Mouse (Mus musculus) frontal cortex, postnatal 10 days (tissue): ENCODE measurements around the gene Myh9.
A peak's percentile ranks its signal among the peaks of the same experiment; 100 is the strongest.

ENCODE experiments used
- DNase-seq, 2 experiments: peaks; one replicate each; pipeline ENCODE4 v3.0.0; 2022; ENCODE audit warnings: low spot score in 2 of 2, mixed read lengths in 1 of 2

Myh9 gene

DNA sequence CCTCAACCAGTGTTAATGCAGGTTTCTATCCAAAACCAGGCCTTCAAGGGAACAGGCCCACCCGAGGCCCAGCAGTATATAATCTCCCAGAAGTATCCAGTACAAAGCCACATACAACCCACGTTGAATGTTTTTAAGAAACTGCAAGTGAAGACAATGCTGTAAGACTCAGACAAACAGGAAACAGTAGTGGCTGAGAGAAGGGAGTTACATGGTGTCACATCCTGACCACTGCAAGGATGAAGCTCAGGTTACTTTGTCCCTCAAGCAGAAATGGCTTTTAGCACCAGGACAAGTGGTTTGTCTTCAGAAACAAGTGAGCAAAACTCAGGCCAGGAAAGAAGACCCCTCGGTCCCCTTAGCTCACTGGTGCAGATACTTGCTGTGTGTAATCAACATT lies 52.8 kb downstream of the Myh9 start:
- no peak for DNase-seq

DNA sequence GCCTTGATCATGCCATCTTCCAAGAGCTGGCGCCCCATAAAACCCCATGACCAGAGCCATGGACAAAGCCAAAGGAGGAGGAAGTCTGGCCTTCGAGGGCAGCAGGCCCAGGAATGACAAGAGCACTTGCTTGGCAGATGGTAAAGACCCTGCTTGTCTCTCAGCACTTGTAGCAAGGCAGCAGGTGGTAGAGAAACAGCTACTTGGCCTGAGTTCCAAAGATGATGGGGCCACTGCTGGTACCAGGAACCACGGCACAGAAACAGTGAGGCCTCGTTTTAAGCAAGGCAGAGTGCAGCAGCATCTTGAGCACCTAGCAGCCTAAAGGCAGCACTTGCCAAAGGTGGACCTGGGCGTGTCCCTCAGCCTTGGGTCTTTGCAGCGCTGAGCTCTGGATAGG lies 53.6 kb downstream of the Myh9 start:
- DNase-seq = no peak

DNA sequence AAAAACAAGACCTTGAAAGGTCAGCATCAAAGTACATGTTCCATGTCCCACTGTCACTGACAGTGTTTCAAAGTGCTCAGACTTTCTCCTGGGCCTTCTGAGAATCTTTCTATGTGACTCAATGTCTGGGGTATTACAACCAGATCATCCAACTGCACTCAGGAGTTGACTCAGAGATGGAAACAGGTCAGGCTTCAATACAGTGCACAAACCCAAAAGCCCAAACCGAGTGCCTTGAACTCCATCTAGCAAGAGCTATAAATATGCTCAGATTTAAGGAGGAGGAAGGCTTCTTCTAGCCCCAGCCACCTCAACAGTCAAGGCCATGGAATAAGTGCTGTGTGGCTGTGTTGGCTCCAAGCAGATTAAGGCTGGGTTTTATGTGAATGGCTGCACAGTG lies 56.2 kb downstream of the Myh9 start:
- no peak for DNase-seq

DNA sequence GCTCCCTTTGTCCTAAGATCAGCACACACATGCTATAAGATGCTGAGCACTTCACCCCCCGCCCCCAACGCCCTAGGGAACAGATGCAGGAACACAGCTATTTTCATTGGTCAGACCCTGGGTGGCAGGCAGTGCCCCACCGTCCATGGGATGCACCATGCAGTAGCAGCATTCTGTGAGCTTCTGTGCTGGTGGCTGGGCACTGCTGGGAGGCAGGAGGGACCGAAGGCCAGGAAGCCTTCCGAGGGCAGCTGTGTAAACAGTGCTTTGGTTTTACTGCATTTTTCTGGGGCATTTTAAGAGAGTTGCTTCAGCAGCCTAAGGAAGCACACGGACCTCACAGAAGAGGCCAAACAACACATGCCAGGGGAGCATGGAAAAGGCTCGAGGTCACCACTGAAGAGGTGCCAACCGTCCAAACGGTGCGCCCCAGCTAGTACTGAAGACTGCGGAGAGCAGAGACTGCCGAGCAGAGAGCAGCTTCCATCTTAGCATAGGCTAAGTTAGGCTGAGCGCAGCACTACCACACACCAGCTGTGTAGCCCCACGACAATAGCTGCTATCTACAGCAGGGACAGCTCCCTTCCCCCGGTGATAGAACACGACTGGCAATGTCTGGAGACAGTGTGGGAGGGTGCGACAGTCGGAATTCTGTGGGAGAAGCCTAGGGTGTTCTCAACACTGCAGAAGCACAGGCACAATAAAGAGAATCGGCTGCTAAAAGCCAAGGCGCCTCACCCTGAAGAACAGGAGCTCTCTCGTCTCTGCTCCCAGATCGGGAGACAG lies 57.7 kb downstream of the Myh9 start:
- peak; percentile 42 to 73 for DNase-seq

DNA sequence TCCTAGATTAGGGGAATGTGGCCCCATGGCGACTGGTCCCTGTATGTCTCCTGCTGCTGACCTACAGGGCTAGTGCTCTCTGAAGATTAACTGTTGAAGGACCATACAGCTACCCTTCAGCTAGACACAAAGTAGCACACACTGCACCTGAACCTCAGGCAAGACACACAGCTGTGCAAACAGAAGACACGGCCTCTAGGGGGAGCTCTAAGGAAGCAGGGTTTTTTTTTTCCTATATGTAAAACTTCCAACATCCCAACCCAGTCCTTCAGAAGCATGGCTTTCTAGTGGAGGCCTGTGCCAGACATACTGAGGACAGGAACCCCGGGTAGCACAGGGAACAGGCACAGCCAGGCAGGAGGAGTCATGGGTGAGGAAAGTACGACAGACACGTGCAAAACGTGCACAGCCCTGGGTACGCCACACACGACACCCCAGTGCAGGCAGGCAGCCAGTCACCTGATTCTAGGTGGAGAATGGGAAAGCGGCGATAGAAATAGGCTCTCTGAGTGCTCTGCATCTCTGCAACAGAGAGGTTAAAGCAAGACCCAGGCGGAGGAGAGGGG lies 59.4 kb downstream of the Myh9 start:
- no peak for DNase-seq

DNA sequence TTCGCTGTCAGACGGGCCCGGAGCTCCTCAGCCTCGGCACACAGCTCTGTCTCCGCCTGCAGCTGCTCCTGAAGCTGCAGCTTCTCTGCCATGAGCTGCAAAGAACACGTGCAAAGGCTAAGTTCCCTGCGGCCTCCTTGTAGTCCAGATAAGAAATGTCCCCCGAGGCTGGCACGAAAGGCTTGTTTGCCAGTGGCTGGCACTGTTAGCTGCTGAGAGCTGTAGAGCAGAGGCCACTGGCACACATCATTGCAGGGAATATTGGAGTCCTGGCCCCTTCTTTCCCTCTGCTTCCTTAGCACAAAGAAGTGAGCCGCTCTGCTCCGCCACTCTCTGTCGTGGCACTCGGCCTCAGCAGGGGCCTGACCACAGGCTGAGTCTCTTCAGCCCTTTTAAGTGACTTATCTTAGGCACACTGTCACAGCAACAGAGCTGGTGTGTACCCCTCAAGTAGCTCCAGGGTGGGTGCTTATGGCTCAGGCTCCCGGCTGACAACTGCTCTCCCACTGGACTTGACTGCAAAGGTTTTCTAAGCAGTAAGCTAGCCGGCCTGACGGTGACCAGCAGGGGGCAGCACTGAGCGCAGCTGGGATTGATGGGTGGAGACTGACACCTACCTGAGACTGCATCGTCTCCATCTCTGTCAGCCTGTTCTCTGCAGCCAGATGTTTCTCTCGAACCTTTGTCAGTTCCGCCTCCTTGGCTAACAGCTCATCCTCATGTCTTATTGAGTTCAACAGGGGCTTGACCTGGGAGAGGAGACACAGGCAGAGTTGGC lies 66.6 kb downstream of the Myh9 start:
- peak in 1 of 2 experiments; percentile 62 for DNase-seq

DNA sequence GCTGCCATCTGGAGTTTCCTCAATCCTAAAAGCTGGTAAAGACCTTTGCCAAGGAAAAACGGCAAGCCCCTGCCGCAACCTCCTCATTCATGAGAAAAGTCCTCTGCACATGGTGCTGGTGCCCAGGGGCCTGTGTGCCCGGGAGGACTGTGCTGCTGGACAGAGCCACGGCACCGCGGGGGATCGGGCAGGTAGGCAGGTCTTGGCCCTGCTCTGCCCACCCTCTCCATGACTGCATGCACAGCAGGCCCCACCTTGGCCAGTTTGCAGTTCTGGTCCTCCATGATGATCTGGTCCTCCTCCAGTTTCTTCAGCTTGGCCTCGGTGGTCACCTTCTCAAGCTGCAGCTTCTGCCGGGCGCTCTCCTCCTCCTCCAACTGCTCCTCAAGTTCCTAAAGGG lies 67.7 kb downstream of the Myh9 start:
- no peak for DNase-seq

DNA sequence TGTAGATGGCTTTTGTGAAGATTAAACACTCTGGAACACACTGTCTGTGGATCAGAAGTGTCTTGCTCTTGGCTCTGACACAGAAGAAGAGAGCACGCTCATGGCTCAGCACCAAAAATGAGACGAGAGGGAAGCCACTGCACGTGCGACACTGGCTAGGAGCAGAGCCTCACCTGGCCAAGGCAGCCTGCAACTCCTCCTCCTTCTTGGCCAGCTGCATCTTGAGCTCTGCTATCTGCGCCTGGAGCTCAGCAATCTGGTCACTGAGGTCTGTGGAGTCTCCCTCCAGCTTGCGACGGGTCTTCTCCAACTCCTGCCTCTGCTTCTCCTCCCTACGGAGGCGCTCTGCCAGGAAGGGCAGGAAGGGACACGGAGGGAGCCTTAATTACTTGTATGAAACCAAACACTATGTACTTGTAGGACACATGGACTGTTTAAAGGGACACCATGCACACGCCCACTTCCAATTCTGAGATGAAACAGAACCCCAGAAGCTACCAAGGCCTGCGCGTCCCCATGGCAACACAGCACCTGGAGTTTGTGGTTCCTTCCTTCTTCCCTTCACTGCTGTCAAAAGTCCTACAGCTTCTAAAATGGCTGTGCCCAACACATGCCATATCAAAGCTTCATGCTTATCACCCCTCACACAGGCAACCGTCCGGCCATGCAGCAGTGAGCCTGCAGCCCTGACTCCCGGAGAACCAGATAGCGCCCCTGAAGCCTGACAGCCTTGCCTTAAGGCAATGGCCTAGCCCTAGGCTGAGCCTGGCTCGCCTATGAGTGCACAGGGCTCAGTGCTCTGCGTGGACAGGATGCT lies 68.7 kb downstream of the Myh9 start:
- DNase-seq = no peak

DNA sequence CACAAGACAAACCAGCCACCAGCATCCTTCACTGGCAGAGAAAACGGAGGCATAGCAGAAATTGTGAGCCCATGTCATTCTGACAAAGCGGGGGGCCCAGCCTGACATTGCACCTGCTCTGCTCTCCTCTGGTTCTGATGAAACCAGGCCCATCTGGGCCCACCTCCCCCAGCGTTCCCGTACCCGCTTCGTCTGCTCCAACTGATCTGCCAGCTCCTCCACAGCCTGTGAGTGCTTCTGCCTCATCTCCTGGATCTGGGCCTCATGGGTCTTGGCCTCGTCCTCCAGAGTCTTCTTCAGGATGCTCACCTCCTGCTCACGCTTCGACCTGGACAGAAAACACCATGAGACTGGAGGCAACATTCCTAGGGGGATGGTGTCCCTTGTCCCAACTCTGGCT lies 71.0 kb downstream of the Myh9 start:
- DNase-seq = no peak

DNA sequence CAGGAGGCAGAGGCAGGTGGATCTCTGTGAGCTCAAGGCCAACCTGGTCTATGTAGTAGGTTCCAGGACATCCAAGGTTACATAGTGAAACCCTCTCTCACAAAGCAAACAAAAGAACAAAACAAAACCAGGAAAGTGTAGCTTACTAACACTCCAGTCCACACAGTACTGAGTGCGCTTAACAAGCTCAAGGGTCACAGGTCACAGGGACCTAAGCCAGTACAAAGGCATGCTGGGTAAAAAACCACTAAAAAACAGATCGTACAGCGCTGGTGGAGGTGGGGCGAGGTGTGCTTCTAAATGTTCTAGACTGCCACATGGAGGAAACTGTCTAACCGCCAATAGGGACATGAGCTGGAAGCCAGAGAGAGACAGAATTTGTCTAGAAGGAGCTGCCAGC lies 71.6 kb downstream of the Myh9 start:
- no peak for DNase-seq

DNA sequence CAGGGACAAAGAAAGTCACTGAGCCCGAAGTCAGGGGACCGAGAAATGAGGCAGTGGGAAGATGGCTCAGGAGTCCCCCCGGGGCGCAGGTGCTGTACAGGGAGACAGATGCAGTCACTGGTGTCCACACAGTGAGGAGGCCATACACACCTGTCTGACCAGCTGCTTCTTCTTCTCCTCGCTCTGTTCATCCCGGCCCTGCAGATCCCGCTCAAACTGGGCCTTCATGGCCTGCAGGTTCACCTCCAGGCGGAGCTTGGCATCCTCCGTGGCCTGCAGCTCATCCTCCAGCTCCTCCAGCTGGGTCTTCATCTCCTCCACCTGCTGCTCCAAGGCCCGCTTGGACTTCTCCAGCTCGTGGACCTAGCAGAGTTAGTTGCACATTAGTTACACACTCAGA lies 75.0 kb downstream of the Myh9 start:
- no peak for DNase-seq

DNA sequence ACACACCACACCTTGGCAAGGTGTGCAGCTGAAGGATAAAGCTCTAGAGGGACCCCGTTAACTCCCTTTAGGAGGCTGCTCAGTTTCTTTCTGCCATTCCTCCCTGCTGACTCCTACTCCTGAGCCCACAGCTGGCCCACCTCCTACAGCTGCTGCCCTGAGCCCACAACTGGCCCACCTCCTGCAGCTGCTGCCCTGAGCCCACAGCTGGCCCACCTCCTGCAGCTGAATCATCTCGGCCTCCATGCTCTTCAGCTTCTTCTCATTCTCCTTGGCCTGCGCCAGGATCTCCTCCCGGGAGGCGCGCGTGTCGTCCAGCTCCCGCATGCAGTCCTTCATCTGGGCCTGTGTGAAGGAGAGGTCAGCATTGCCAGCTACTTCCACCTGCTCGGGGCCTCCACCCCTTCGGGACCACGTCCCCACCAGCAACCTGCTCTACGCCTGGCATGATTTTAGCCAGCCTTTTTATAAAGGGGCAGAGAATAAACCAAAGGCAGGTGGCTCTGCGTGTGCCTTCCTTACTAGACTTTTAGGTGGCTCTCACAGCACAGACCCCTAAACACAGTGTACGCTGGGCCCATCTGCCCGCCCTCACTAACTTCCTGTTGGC lies 76.4 kb downstream of the Myh9 start:
- DNase-seq = no peak

DNA sequence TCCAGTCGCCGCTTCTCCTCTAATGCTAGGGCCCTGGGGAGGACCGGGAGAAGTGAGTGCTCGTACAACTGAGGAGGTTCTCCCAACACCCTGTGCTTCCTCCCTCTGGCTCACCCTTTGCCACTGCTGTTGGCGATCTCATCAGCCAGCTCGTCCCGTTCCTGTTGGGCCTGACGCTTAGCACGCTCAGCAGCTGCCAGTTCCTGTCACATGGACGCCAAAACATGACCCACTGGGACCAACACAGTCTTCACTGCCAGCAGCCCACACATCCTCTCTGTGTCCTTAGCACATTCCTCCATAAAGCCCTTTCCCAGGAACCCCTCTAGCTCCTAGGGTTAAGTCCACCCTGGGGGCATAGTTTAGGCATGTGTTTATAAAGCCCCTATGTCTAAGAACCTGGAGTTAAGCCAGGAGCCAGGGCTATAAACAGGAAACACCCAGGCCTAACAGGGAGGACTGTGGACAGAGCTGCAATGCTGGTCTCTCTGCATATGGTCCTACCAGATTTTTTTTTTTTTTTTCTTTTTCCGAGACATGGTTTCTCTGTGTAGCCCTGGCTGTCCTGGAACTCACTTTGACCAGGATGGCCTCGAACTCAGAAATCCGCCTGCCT lies 77.5 kb downstream of the Myh9 start:
- no peak for DNase-seq

DNA sequence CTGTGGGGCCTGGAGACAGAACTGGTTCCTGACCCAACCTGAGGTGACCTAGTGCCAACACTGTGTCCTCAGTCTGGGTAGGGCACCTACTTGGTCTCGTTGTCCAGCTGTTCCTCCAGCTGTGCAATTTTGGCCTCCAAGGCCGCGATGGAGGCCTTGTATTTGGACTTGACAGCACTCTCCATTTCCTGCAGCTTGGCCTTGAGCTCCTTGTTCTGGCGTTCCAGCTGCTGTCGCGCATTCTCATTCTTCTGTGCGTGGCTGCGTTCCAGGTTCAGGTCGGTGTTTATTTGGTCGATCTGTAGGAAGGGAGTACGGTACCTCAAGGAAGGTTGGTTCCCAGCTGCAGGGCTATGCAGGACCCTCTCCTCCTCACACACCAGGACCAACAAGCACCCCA lies 78.3 kb downstream of the Myh9 start:
- DNase-seq = no peak

DNA sequence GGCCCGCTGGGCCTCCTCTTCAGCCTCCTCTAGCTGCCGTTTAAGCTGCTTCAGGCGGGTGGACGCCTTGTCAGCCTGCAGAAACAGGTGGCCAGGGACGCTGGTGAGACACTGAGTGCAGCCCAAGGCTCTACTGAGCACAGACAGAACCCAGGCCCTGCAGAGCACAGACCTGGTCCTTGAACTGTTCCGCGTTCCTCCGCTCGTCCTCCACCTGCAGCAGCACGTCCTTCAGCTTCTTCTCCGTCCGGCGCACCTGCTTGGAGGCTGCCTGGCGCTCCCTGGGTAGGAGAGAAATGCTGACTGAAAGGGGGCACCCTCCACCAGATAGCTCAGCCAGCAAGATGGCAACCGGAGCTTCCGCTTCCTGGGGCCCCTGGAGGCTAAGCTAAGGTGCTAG lies 78.9 kb downstream of the Myh9 start:
- DNase-seq = no peak

DNA sequence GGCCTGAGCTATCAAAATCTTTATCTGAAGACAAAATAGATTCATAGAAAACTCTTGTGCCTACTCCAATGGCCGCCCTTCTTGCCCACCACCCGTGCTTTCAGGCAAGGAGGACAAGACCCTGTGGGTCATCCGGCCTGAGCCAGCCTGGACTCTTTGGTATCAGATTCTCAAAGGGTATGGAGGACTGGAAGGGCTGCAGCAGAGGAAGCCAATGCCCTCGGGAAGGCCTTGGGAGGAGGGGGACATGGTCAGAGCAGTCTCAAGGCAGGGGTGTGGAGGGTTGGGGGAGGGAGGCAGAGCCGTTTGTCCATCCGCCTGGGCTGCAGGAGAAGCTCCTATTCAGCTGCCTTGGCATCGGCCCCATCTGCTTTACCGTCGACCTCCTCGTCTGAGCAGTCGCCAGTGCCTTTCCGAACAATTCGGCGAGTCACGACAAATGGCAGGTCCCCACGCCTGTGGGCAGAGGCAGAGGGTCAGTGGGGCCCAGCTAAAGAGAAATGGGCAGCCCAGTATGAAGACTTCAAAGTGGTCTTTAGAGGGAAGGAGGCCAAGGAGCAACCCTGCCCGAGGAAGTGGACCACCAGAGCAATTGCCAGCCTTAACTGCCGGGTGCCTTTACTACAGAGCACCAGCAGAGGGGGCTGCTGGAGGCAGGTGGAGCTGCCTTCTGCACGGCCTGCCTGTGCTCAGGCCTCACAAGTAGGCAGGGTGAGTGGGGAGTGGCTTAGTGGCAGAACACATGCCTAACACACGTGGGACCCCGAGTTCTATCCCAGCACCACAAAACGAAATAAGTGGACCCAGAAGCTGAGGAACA lies 80.2 kb downstream of the Myh9 start:
- DNase-seq = peak in 1 of 2 experiments; percentile 44

DNA sequence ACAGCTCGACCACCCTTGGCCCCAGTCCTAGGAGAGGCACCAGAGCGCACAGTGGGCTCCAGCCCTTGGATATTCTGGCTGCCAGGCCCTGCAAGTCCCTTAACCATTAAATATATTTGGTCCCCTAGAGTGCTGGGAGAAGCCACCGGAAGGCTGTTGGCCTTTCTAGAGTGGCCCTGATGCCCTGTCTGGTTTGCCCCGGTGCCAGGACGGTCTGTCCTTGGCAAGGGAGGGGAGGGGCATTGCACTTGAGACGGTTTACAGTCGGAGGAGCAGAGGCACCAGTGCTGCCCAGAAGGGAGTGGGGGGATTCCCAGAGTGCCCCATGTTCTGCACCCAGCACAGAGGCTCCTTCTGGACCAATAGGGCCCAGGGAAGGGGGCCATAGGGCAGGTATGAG lies 80.9 kb downstream of the Myh9 start:
- DNase-seq = no peak

DNA sequence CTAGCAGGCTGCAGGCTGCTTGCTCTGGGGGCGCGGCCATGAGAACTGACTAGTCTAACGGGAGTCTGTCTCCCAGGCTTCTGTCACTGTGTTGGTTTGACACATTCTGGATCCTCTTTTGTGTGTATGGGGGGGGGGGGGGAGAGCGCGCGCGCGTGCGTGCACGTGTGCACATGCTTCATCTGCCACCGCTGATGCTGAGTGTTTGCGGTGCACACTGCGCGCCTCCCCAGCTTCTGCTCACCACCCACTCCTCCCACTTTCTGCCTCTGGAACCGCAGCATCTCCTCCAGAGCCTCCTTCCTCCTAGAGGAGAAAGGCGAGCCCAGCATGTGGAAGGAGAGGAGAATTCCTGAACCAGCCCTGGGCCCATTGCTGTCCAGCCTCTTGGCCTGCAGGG lies 81.9 kb downstream of the Myh9 start:
- DNase-seq = no peak

DNA sequence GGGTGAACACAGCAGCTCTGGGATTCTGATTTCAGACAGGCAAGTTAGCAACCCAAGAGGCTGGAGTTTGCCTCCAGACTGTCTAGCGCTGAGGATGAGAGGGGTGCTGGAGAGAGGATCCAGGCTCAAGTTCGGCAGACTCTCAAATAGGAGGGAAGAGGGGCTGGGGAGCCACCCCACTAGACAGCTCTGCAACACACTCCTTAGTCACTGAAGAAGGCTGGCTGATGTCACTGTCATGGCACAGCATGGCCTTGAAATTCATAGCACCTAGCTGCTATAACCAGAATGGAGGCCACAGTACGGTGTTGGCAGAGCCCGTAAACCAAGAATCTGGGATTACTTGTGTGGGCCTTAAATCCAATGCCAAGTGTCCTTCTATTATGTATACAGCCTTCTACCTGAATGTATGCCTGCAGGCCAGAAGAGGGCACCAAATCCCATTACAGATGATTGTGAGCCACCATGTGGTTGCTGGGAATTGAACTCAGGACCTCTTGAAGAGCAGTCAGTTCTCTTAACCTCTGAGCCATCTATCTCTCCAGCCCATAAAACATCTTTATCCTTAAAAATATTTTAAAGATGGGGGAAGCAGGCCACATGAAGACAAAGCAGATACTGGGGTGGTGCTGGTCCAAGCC lies 84.3 kb downstream of the Myh9 start:
- DNase-seq = no peak

DNA sequence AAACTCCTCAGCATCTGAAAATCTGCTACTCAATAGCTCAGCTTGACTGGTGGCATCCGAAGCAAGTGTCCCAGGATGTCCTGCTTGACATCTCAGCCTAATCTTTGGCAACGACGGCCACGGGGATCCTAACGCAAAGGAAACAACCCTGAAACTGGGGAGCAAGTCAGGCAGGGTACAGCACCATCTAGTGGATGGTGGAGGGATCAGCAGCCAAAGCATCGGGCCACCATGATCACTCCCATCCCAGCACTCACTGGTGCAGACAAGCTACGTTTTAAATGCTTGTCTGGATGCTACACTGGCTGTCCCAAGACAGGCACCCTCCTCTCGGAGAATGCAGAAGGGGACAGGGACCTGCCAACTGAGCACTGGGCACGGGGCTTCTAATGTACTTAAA lies 85.1 kb downstream of the Myh9 start, which contains the start of gene Apol8:
Apol8 (minus strand) TSS at position 156 of the 400 bp plus-strand sequence.
- peak in 1 of 2 experiments; percentile 45 for DNase-seq
